Mouse (Mus musculus) common myeloid progenitor, adult 5-6 weeks (primary cell): ENCODE results near the gene Ciao2b. TPM values are rescaled to one million over a fixed set of nuclear protein-coding genes. Genes with fewer than 3 reads are reported as not detected.

Experiments used
- ATAC-seq: replicated peaks from 2 replicates; pipeline ENCODE4 v1.8.0; 2016; ENCODE audit warnings: low read depth, mild to moderate bottlenecking, moderate TSS enrichment, inconsistent platforms; ENCODE audit not compliant: poor library complexity, severe bottlenecking
- total RNA-seq: library from RNA; stranded (forward); fragments of 200-1000, 187-1606 nt; gene quantifications from 2 replicates; pipeline ENCODE4 v1.2.3, GENCODE M21; 2017

Gene Ciao2b
- total RNA-seq, 1 experiment from 2014 or later = 28.0 TPM

- no peak for ATAC-seq
Observed at GRCm38 (mm10) chr8:104627065-104627740, 14.6 kb downstream of the Ciao2b start.

- no peak for ATAC-seq
Observed at GRCm38 (mm10) chr8:104624161-104624560, 17.6 kb downstream of the Ciao2b start, which contains the start of gene Cdh16. Gene Cdh16, minus strand, starts transcription at chr8:104624396.

- no peak for ATAC-seq
Observed at GRCm38 (mm10) chr8:104620765-104621164, 21.0 kb downstream of the Ciao2b start.

DNA sequence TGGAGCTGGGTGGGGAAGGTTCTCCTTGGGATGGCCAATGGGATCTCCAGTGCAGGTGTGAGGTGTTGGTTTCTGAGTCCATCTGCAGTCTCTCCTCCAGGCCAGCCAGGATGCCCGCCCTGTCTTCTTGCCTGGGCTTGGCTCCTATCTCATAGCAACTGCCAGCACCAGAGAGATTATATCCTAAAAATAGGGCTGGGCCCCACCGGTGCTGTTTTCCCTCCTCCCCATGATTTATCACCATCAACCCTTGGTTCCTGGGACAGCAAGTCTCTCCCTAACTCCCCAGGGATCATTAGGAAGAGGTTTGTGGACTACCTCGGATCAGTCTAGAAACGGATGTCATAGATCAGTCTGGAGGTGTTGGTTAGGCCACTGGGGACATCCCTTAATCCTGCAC, 28.6 kb downstream of the Ciao2b start:
- no peak for ATAC-seq

- ATAC-seq = no peak
Observed at GRCm38 (mm10) chr8:104611613-104612012, 30.2 kb downstream of the Ciao2b start.

- ATAC-seq = no peak
Observed at GRCm38 (mm10) chr8:104610185-104610766, 31.5 kb downstream of the Ciao2b start.

DNA sequence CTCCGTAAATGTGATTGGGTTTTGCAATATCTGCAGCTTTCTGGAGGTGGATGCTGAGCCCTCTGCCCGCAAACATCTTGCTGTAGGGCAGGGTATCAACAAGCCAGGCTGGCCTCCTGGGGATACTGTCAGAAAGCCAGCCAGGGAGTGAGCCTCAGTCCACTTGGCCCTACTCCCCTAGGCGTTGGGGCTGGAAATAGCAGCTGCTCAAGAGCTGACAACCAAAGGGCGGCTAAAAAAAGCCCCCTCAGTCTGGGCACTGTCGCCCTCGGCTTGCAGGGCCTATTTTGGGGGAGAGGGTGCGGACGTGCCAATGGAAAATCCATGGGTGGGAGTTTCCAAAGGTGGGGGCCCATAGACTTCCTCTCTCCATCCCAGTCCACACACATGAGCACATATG, 32.5 kb downstream of the Ciao2b start:
- no peak for ATAC-seq

- no peak for ATAC-seq
Observed at GRCm38 (mm10) chr8:104607944-104608343, 33.8 kb downstream of the Ciao2b start.

- ATAC-seq = no peak
Observed at GRCm38 (mm10) chr8:104606329-104606728, 35.4 kb downstream of the Ciao2b start.

DNA sequence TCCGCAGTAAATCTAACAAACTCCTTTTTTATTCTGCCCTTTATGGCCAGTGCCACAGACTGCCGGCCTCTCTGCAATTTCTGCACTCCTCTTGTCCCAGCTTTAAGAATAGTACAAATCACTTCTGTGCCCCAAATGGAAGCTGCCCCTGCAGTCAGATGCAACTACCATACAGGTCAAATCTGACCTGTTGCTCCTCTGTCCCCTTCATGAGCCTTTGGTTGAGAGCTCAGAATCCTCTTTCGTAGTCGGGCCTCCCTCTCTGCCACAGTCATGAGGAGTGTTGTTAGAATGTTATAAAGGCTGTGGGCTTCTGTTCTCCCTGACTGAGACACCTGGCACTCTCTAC, 38.5 kb downstream of the Ciao2b start:
- no peak for ATAC-seq

- ATAC-seq = peak; percentile 99
Observed at GRCm38 (mm10) chr8:104602468-104603244, 39.1 kb downstream of the Ciao2b start.

DNA sequence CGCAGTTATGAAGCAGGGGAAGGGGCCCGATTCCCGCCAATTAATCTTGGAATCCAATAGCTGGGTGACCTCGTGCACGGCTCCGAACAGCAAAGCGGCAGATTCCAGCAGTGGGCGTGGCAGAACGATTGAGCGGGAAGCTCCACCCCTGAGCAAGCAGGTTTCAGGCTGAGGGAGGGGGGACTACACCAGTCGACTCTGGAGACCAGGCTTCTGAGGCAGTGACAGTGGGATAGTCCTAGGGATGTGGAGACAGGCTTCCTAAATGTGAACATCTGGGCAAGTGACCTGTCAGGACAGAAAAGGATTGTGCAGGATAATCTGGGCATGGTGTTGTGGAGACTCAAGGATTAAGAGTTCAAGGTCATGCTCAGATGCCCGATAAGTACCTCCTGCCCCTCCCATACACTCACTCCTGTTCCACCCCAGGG, 39.8 kb downstream of the Ciao2b start:
- 0 out of 2 replicates have a peak, but pooled peaks have one; percentile 2 for ATAC-seq

DNA sequence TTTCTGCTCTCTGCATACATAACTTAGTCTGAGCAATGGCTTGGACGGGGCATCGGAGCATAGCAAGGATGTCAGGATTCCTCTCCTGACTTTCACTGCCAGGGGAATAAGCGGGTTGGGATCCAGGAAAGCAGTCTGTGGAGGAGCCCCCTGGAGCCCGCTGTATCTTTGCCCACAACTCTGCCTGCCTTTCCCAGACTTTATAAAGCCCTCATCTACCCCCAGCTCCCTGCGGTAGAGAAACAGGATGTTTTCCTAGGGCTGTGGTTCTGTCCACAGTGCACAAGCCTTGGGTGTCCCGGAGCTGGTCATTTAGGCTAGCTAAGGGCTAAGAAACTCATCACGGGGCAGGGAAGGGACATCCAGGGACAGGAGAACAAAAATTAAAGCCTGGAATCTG, 40.4 kb downstream of the Ciao2b start:
- ATAC-seq = no peak

DNA sequence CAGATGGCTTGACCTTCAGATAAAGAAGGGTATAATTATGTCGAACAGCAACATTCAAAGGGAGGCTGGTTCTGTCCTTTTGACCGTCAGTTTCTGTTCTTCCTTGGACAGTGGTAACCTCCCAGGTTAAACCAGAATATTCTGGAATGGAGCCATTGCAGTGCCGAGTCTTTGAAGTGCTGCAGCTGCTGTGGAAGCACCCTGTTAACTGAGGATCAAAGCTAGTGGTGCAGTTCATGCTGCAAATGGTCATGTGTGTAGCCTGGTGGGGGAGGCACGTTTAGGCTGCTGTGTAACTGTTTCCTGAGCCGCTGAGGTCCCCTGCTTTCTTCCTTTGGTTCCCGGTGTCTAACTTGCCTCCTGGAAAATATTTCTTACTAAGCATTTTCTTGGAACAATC, 43.3 kb downstream of the Ciao2b start:
- ATAC-seq = no peak

DNA sequence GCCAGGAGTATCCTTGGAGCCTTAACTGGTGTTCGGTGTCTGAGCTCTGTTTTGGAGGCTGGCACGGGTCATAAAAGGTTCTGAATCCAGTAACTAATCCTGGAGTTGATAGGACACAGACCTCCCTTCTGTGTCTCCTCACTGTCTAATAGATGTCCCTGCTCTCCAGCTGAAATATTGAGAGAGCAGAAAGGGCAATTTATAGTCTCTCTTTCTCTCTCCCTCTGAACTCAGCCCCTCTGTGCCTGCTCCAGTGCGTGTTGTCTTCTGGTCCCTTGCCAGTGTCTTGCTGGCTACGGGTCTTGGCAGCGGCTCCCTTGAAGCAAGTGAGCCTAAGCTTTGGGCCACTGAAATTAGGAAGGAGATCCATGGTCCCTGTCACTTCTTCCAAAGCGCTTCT, 44.1 kb downstream of the Ciao2b start:
- ATAC-seq = no peak

GRCm38 (mm10) chr8:104595773-104596536, 45.8 kb downstream of the Ciao2b start:
- peak; percentile 73 for ATAC-seq

- ATAC-seq = no peak
Observed at GRCm38 (mm10) chr8:104594611-104595362, 47.0 kb downstream of the Ciao2b start.

GRCm38 (mm10) chr8:104593536-104594325, 48.0 kb downstream of the Ciao2b start:
- ATAC-seq = no peak

DNA sequence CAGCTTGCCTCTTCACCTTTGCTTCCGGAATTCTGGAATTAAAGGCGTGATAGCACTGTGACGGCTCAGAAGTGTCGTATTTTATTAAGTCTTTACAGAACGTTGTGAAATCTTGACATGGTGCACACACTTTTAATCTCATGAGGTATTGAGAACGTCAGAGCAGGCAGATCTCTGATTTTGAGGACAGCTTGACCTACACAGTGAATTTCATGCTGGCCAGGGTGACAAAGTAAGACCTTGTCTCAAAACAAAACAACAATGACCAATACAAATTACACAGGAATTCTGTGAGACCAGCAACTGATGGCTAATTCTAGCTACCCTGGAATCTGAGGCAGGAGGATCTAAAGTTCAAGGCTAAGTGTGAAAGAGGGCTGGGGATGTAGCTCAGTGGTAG, 49.2 kb downstream of the Ciao2b start:
- ATAC-seq = no peak
